Mouse (Mus musculus) heart, postnatal 0 days (tissue): ENCODE results near the gene Gm10715. TPM values are rescaled to one million over a fixed set of nuclear protein-coding genes. Genes with fewer than 3 reads are reported as not detected.
"Not testable (repeated sequence)": the region's sequence is repeated elsewhere in the genome, so short reads cannot be mapped to it uniquely, and the experiment has no call there.

ENCODE experiments used
- ATAC-seq: fragments of 200-750 bp; cut with Nextera tagmentation; 2 replicates; pipeline ENCODE4 v1.8.0; 2017; ENCODE audit warnings: low read depth, moderate number of reproducible peaks, moderate library complexity; ENCODE audit not compliant: insufficient read depth
- DNase-seq: peaks from one replicate; pipeline ENCODE4 v3.0.0-alpha.2; 2016; ENCODE audit warnings: low spot score
- H3K27ac ChIP-seq: fragments of 300-500 bp; sonication (generic); 2 replicates; pipeline ENCODE4 v1.5.1; 2014; ENCODE audit warnings: low read depth, mild to moderate bottlenecking
- H3K27me3 ChIP-seq: fragments of 300-500 bp; sonication (generic); 2 replicates; pipeline ENCODE4 v1.6.1; 2014; ENCODE audit warnings: low read length, mixed read lengths; ENCODE audit not compliant: control insufficient read depth, insufficient read depth
- H3K36me3 ChIP-seq: fragments of 300-500 bp; sonication (generic); replicated peaks from 2 replicates; pipeline ENCODE4 v1.6.1; 2014; ENCODE audit warnings: low read length, mixed read lengths; ENCODE audit not compliant: control insufficient read depth, insufficient read depth
- H3K4me1 ChIP-seq: fragments of 300-500 bp; sonication (generic); 2 replicates; pipeline ENCODE4 v1.6.1; 2014; ENCODE audit warnings: antibody characterized with exemption; ENCODE audit not compliant: control insufficient read depth, insufficient read depth
- H3K4me2 ChIP-seq: fragments of 300-500 bp; sonication (generic); 2 replicates; pipeline ENCODE4 v1.6.1; 2014; ENCODE audit warnings: low read depth, mild to moderate bottlenecking, low read length, moderate library complexity
- H3K4me3 ChIP-seq: fragments of 300-500 bp; sonication (generic); 2 replicates; pipeline ENCODE4 v1.5.1; 2014; ENCODE audit warnings: low read depth, low read length
- H3K9ac ChIP-seq: fragments of 300-500 bp; sonication (generic); replicated peaks from 2 replicates; pipeline ENCODE4 v1.6.1; 2014; ENCODE audit warnings: low read depth, low read length, mixed read lengths
- H3K9me3 ChIP-seq: fragments of 300-500 bp; sonication (generic); replicated peaks from 2 replicates; pipeline ENCODE4 v1.6.1; 2016; ENCODE audit warnings: low read length; ENCODE audit not compliant: control insufficient read depth
- WGBS: fragments of 180-500 bp; shearing (Covaris S2); extraction: QIAGEN DNeasy Blood & Tissue Kit; methylation state at CpG from one replicate; pipeline ENCODE4 v1.1.7; 2014; 5-methylcytosine and 5-hydroxymethylcytosine counted together
- polyA plus RNA-seq: library from polyadenylated mRNA; unstranded; fragments of >200 nt; fragmentation: Nextera tagmentation; extraction: Ambion mirVana; gene quantifications from 2 replicates; pipeline ENCODE4 v1.2.1, GENCODE M21; 2015
- total RNA-seq: library from RNA; depleted of rRNA; stranded (reverse); fragments of >200 nt; gene quantifications from 2 replicates; pipeline ENCODE4 v1.2.3, GENCODE M21; 2014; ENCODE audit warnings: low replicate concordance

Gm10715 gene
- total and polyA plus RNA-seq, 2 experiments from 2014 or later = not detected

- not testable (repeated sequence) for H3K4me1 ChIP-seq, H3K9ac ChIP-seq, H3K4me2 ChIP-seq, DNase-seq, H3K36me3 ChIP-seq, H3K27me3 ChIP-seq, H3K4me3 ChIP-seq, H3K27ac ChIP-seq
- WGBS = no CpG with 5 or more reads among the region's 5 CpGs
- ATAC-seq = peak; percentile 44
- H3K9me3 ChIP-seq = peaks cover 10% of the 10 kb centered on the region
Observed at GRCm38 (mm10) chr9:3009331-3009730, 27.3 kb upstream of the Gm10715 start.

- H3K4me3 ChIP-seq, DNase-seq: not testable (repeated sequence)
Observed at GRCm38 (mm10) chr9:3012054-3012621, 24.5 kb upstream of the Gm10715 start.

GRCm38 (mm10) chr9:3012733-3013279, 23.9 kb upstream of the Gm10715 start, which contains the start of gene Gm10721:
TSS of gene Gm10721 (plus strand) at chr9:3013140.
- H3K4me1 ChIP-seq, H3K27me3 ChIP-seq, H3K36me3 ChIP-seq, H3K27ac ChIP-seq, H3K9ac ChIP-seq, H3K4me3 ChIP-seq, H3K4me2 ChIP-seq, H3K9me3 ChIP-seq, DNase-seq: not testable (repeated sequence)
- peak; percentile 49 for ATAC-seq
- WGBS = no CpG with 5 or more reads among the region's 11 CpGs

More at GRCm38 (mm10) chr9:3012054-3012621, 24.5 kb upstream of the Gm10715 start:
- not testable (repeated sequence) for H3K27me3 ChIP-seq, H3K9ac ChIP-seq, H3K4me2 ChIP-seq, H3K9me3 ChIP-seq, H3K36me3 ChIP-seq, H3K27ac ChIP-seq, H3K4me1 ChIP-seq, ATAC-seq
- WGBS = 92% methylated on average over 2 of the region's 7 CpGs

- H3K27me3 ChIP-seq, H3K9me3 ChIP-seq, H3K9ac ChIP-seq, H3K4me3 ChIP-seq, ATAC-seq, H3K4me2 ChIP-seq, H3K36me3 ChIP-seq, H3K27ac ChIP-seq, DNase-seq, H3K4me1 ChIP-seq: not testable (repeated sequence)
- WGBS = 59% methylated on average over 4 of the region's 9 CpGs
Observed at GRCm38 (mm10) chr9:3015354-3015753, 21.3 kb upstream of the Gm10715 start, which contains the start of gene Gm10720. TSS of gene Gm10720 (plus strand) at chr9:3015654.

- ATAC-seq, H3K4me3 ChIP-seq, H3K4me1 ChIP-seq, H3K9ac ChIP-seq, H3K27me3 ChIP-seq, H3K9me3 ChIP-seq, H3K27ac ChIP-seq, H3K4me2 ChIP-seq, DNase-seq, H3K36me3 ChIP-seq: not testable (repeated sequence)
- 69% methylated on average over 4 of the region's 6 CpGs for WGBS
Observed at GRCm38 (mm10) chr9:3015896-3016295, 20.8 kb upstream of the Gm10715 start.

GRCm38 (mm10) chr9:3017108-3017507, 19.6 kb upstream of the Gm10715 start, which contains the start of gene Gm10719:
TSS of gene Gm10719 (plus strand) at chr9:3017408.
- not testable (repeated sequence) for H3K4me3 ChIP-seq, H3K4me1 ChIP-seq, H3K27me3 ChIP-seq, H3K36me3 ChIP-seq, H3K9ac ChIP-seq, H3K4me2 ChIP-seq, H3K9me3 ChIP-seq, H3K27ac ChIP-seq, ATAC-seq, DNase-seq
- WGBS = no CpG with 5 or more reads among the region's 9 CpGs

- not testable (repeated sequence) for H3K27ac ChIP-seq, H3K36me3 ChIP-seq, H3K4me2 ChIP-seq, H3K27me3 ChIP-seq, DNase-seq, H3K9me3 ChIP-seq, H3K4me1 ChIP-seq, H3K9ac ChIP-seq, ATAC-seq, H3K4me3 ChIP-seq
- WGBS = 68% methylated on average over 9 of the region's 9 CpGs
Observed at GRCm38 (mm10) chr9:3018944-3019343, 17.7 kb upstream of the Gm10715 start.

GRCm38 (mm10) chr9:3019835-3020727, 16.6 kb upstream of the Gm10715 start:
- H3K27ac ChIP-seq, H3K4me1 ChIP-seq, H3K9me3 ChIP-seq, ATAC-seq, DNase-seq, H3K4me3 ChIP-seq, H3K9ac ChIP-seq, H3K4me2 ChIP-seq, H3K36me3 ChIP-seq, H3K27me3 ChIP-seq: not testable (repeated sequence)
- WGBS = 74% methylated on average over 11 of the region's 19 CpGs
